14 mouse cellular contexts compared by ENCODE assay signal in genomic region chr14:100348336-100349164, GRCm38 (mm10).
DNase-seq lines count a peak whose midpoint lies in the region; ATAC-seq and TF ChIP-seq lines count a peak whose summit lies in the region.
"Had no signal": no experiment of that assay in that cellular context is flagged by ENCODE, and none has a peak within 500 bp of the region (broad histone marks: within the 10 kb centered on the region; RNA-seq: fewer than 3 reads in every experiment).

No protein-coding gene starts in this region.

- peak; percentile 70 for ATAC-seq in midbrain, embryonic 16.5 days
- no peak for ATAC-seq in midbrain, embryonic 11.5 days (ENCODE audit: low FRiP score)
- ATAC-seq: hindbrain, embryonic 16.5 days had no signal

- 80% methylated on average over 4 of the region's 4 CpGs for WGBS in midbrain, embryonic 16.5 days
- 93% methylated on average over 4 of the region's 4 CpGs for WGBS in midbrain, embryonic 11.5 days

- H3K4me3 ChIP-seq in midbrain, embryonic 16.5 days (ENCODE audit: low read depth, low read length), result no peak overlapping the region
- no peak overlapping the region for H3K4me3 ChIP-seq in midbrain, embryonic 11.5 days (ENCODE audit: low read depth, low read length)
- no peak overlapping the region for H3K4me3 ChIP-seq in layer of hippocampus, adult 2 months
- H3K4me3 ChIP-seq: heart, adult 2 months had no signal

- TF ChIP-seq CTCF in layer of hippocampus, adult 2 months (conservative IDR thresholded peaks at IDR 0.05), result no peak

- H3K36me3 ChIP-seq in midbrain, embryonic 16.5 days (ENCODE audit: control insufficient read depth, insufficient read depth, low read length), result no peaks in the 10 kb centered on the region
- no peaks in the 10 kb centered on the region for H3K36me3 ChIP-seq in midbrain, embryonic 11.5 days (ENCODE audit: control insufficient read depth, insufficient read depth, low read length)

- H3K4me2 ChIP-seq in midbrain, embryonic 16.5 days (ENCODE audit: low read length), result no peak overlapping the region
- H3K4me2 ChIP-seq in midbrain, embryonic 11.5 days, result no peak overlapping the region

- no peaks in the 10 kb centered on the region for H3K9me3 ChIP-seq in midbrain, embryonic 16.5 days (replicated peaks; ENCODE audit: control insufficient read depth, low read length, poor library complexity, severe bottlenecking)
- H3K9me3 ChIP-seq in midbrain, embryonic 11.5 days (ENCODE audit: control insufficient read depth, low read length), result no peaks in the 10 kb centered on the region

- intact Hi-C loops in gastrocnemius, postnatal 14 days (cut with DNase I; ENCODE audit: low total_unique reads), result no loop called here

- H3K27me3 ChIP-seq in midbrain, embryonic 16.5 days (ENCODE audit: control insufficient read depth, insufficient read depth, low read depth, low read length), result no peaks in the 10 kb centered on the region
- no peaks in the 10 kb centered on the region for H3K27me3 ChIP-seq in midbrain, embryonic 11.5 days (ENCODE audit: control insufficient read depth, insufficient read depth, low read length)

- DNase-seq in adrenal gland, adult (ENCODE audit: inconsistent age in 2 of 2, low spot score in 1 of 2), result peak; percentile 47 to 79
- DNase-seq in adrenal gland, adult 18-20 months (ENCODE audit: low spot score in 2 of 2), result no peak
- DNase-seq in gastrocnemius, adult 18-20 months (ENCODE audit: low spot score), result peak; percentile 5
- no peak for DNase-seq in gastrocnemius, postnatal 14 days
- no peak for DNase-seq in midbrain, embryonic 11.5 days (ENCODE audit: low spot score, missing footprints)
- DNase-seq in layer of hippocampus, adult 2 months (ENCODE audit: low spot score in 2 of 2), result no peak
- DNase-seq in lung, adult 18-20 months, result no peak
- DNase-seq: heart, postnatal 10 days; lung, postnatal 36 days; thymus, postnatal 25 days had no signal

- no peak overlapping the region for H3K27ac ChIP-seq in midbrain, embryonic 16.5 days (ENCODE audit: low read length)
- no peak overlapping the region for H3K27ac ChIP-seq in midbrain, embryonic 11.5 days (ENCODE audit: low read depth, low read length)
- H3K27ac ChIP-seq in layer of hippocampus, adult 2 months, result no peak overlapping the region
- H3K27ac ChIP-seq: heart, adult 2 months; kidney, postnatal 0 days had no signal

- H3K9ac ChIP-seq in midbrain, embryonic 16.5 days (ENCODE audit: low read depth, low read length), result no peak overlapping the region
- no peak overlapping the region for H3K9ac ChIP-seq in midbrain, embryonic 11.5 days (ENCODE audit: low read length)

- no peaks in the 10 kb centered on the region for H3K4me1 ChIP-seq in midbrain, embryonic 16.5 days (ENCODE audit: control insufficient read depth, insufficient read depth, low read length)
- no peaks in the 10 kb centered on the region for H3K4me1 ChIP-seq in midbrain, embryonic 11.5 days (ENCODE audit: control insufficient read depth, insufficient read depth, low read length)

Comparison
In these comparisons a context has a peak if more than half of its experiments do, and no peak if none do; other contexts are left out.
1. DNase-seq: peak in adrenal gland, adult (2 of 2) and gastrocnemius, adult 18-20 months (single experiment); none in adrenal gland, adult 18-20 months (0 of 2), gastrocnemius, postnatal 14 days (single experiment), midbrain, embryonic 11.5 days (single experiment), layer of hippocampus, adult 2 months (0 of 2) and lung, adult 18-20 months (0 of 2).